Mouse (Mus musculus) adrenal gland, adult 18-20 months (tissue): Measurements from ENCODE around the gene Ccdc159. TPM values are rescaled to one million over a fixed set of nuclear protein-coding genes. Genes with fewer than 3 reads are reported as not detected.

Experiments
- DNase-seq, 2 experiments: peaks; one replicate each; pipeline ENCODE4 v3.0.0; 2021 to 2022; ENCODE audit warnings: low spot score in 2 of 2
- total RNA-seq, 2 experiments: library from RNA; stranded (reverse); gene quantifications; 1 replicate in 1 of 2; 2 replicates in 1 of 2; pipeline ENCODE4 v1.2.3; 2021

Gene Ccdc159
- total RNA-seq, 2 experiments from 2014 or later, result 10.7 to 11.2 TPM

DNA sequence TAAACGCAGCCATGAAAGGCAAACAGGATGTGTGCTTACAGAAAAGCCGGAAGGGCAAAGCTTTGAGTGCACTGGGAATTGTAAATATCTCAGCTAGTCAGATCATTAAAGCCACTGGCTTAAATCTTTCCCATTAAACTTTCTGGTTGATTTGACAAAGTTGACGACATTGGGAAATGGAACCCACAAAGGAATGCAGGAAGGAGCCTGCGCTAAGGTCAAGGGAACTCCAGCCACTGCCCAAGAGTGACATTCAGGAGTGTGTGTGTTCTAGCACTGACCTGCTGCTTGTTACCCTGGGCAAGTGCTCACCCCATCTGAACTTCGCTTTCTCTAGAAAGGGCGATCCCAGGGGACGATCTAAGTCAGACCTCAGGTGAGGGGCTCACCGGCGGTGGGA, 32.9 kb downstream of the Ccdc159 start:
- no peak for DNase-seq

DNA sequence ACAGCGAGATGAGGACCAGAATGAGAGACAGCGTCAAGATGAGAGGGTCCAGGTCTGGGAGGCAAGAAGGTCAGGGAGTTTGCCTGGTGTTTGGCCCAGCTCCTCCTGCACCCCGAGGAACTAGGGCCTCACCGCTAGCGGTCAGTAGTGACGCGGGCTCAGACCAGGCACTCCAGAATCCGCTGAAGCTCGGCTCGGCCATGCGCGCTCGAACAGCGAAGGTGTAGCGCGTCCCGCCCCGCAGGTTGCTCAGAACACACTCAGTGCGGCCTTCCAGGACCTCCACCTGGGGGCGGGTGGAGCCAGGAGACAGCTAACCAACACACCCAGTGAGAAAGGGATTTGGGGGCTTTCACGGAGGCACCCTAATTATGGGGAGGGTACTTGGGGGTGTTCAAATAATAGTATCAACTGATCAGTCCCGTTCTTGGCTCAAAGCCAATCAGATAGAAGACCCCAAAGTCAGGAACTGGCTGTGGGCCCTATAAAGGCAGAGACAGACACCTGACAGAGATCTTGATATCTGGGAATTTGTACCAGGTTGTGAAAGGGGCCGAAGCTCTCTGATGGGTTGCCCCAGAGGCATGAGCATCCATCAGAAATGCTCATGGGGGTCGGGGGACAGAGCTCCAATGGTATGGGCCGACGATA, 33.4 kb downstream of the Ccdc159 start:
- DNase-seq, result no peak

DNA sequence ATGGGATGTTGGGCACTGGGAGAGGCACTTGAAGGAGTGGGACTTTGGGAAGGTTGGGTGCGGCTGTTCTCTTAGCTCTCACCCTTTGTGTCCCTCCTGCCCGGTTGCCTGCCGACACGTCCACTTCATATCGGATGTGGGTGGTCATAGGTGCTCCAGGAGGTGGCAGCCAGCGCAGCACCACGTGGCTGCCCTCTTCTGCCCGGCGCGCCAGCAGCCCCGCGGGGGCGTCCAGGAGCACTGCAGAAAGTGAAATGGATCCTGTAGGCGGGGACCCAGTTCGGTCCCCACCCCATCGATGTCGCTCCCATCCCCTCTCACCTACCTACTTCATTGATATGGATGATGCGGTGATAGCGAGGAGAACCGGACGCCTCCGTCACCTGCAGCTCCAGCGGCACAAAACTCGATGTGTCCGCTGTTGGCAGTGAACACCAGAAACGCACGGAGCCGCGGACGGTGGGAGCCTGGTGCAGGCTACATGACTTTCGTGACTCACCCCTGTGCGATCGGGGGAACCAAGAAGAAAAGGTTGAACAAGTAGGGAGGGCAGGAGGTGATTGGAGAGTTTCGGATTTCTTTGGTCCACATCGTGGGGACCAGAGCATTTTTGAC, 34.2 kb downstream of the Ccdc159 start:
- no peak for DNase-seq

GRCm38 (mm10) chr9:21962010-21962409, 34.7 kb downstream of the Ccdc159 start:
- no peak for DNase-seq

GRCm38 (mm10) chr9:21962416-21963059, 35.3 kb downstream of the Ccdc159 start:
- DNase-seq, result peak in 1 of 2 experiments; percentile 55

GRCm38 (mm10) chr9:21963417-21963816, 36.1 kb downstream of the Ccdc159 start, which contains the start of gene Epor:
Gene Epor (minus strand): TSS chr9:21963506.
- no peak for DNase-seq

- no peak for DNase-seq
These were observed 41.6 kb downstream of the Ccdc159 start for GRCm38 (mm10) chr9:21968883-21969282.

- DNase-seq, result no peak
These were observed 42.0 kb downstream of the Ccdc159 start for GRCm38 (mm10) chr9:21969304-21969703.

- DNase-seq, result no peak
These were observed 49.4 kb downstream of the Ccdc159 start for GRCm38 (mm10) chr9:21976626-21977175.

GRCm38 (mm10) chr9:21977331-21977730, 50.1 kb downstream of the Ccdc159 start:
- DNase-seq, result no peak

GRCm38 (mm10) chr9:21977972-21978371, 50.7 kb downstream of the Ccdc159 start:
- DNase-seq, result peak; percentile 61 to 68

- no peak for DNase-seq
These were observed 51.3 kb downstream of the Ccdc159 start for GRCm38 (mm10) chr9:21978398-21979128.

DNA sequence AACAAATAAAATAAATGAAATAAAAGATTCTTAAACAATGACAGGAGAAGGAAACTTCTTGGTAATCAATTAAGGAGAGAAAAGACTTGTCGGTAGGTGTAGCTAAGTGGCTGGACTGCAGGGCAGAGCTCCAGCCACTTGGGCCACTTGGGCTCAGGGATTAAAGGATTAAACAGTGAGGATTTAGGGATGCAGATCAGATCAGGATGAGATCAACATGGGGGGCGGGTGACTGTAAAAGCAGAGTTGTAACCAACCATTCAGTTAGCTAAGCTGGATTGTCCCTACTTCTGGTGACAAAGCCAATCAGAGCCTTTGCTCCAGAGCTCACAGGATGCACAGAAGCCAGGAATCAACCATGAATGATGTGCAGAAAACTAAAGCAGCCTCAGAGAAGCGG, 56.6 kb downstream of the Ccdc159 start:
- DNase-seq, result no peak

Other genes starting within 250 kb of the Ccdc159 start
- 100 to 1,000 TPM; 135 to 173 TPM for gene Ldlr, start 204.0 kb upstream of the Ccdc159 start, total RNA-seq
- gene Spc24, start 167.2 kb upstream of the Ccdc159 start, total RNA-seq, result 1 to 10 TPM in 1 of 2 experiments, under 1 TPM in 1; 0.56 to 1.1 TPM
- gene Kank2, start 128.7 kb upstream of the Ccdc159 start, total RNA-seq, result 10 to 100 TPM; 31.1 to 31.3 TPM
- 10 to 100 TPM in 1 of 2 experiments, 1 to 10 TPM in 1; 8.2 to 26.2 TPM for gene Angptl8, start 92.0 kb upstream of the Ccdc159 start, total RNA-seq
- 10 to 100 TPM; 29.7 to 36.1 TPM for gene Dock6, start 74.8 kb upstream of the Ccdc159 start, total RNA-seq
- 10 to 100 TPM; 40.6 to 43.4 TPM for gene Rab3d, start 9.3 kb upstream of the Ccdc159 start, total RNA-seq
- 100 to 1,000 TPM; 280 to 531 TPM for gene Tmem205, start 85 bp downstream of the Ccdc159 start, total RNA-seq
- gene Plppr2, start 9.6 kb downstream of the Ccdc159 start, total RNA-seq, result 10 to 100 TPM; 19.4 to 22.3 TPM
- gene Swsap1, start 28.3 kb downstream of the Ccdc159 start, total RNA-seq, result 10 to 100 TPM; 12.3 to 14.2 TPM
- 1 to 10 TPM; 1.6 to 2.9 TPM for gene Epor, start 36.0 kb downstream of the Ccdc159 start, total RNA-seq
- gene Rgl3, start 62.0 kb downstream of the Ccdc159 start, total RNA-seq, result 10 to 100 TPM; 19.2 to 51.9 TPM
- 1 to 10 TPM in 1 of 2 experiments, under 1 TPM in 1; 0.77 to 1.1 TPM for gene Ccdc151, start 75.2 kb downstream of the Ccdc159 start, total RNA-seq
- gene Prkcsh, start 75.3 kb downstream of the Ccdc159 start, total RNA-seq, result 100 to 1,000 TPM; 132 to 173 TPM
- 1 to 10 TPM; 2.7 to 2.8 TPM for gene Elavl3, start 124.6 kb downstream of the Ccdc159 start, total RNA-seq
- under 1 TPM in 1 of 2 experiments, not detected in 1; 0.61 TPM for gene Gm49318, start 143.8 kb downstream of the Ccdc159 start, total RNA-seq
- 1 to 10 TPM; 8.4 to 8.7 TPM for gene Zfp653, start 143.9 kb downstream of the Ccdc159 start, total RNA-seq
- gene Ecsit, start 158.0 kb downstream of the Ccdc159 start, total RNA-seq, result 10 to 100 TPM; 49.0 to 64.4 TPM
- 1 to 10 TPM in 1 of 2 experiments, under 1 TPM in 1; 0.99 to 2.7 TPM for gene Cnn1, start 171.7 kb downstream of the Ccdc159 start, total RNA-seq
- gene Elof1, start 189.7 kb downstream of the Ccdc159 start, total RNA-seq, result 10 to 100 TPM; 73.3 to 81.8 TPM
- 10 to 100 TPM; 46.9 to 92.0 TPM for gene Acp5, start 208.2 kb downstream of the Ccdc159 start, total RNA-seq
- 10 to 100 TPM; 42.5 to 44.3 TPM for gene Pigyl, start 229.4 kb downstream of the Ccdc159 start, total RNA-seq